Mouse (Mus musculus) ES-Bruce4 (cell line): Measurements from ENCODE around the gene Itgb3bp.

Experiments used
- CTCF ChIP-seq: IDR thresholded peaks from one replicate; pipeline ENCODE4 v1.8.1; 2011; ENCODE audit warnings: low read depth, low read length
- EP300 ChIP-seq: IDR thresholded peaks from 2 replicates; pipeline ENCODE4 v1.6.1; 2011; ENCODE audit warnings: low read depth, low read length; ENCODE audit not compliant: insufficient read depth
- POLR2A ChIP-seq: IDR thresholded peaks from one replicate; pipeline ENCODE4 v1.8.1; 2011; ENCODE audit warnings: low read length; ENCODE audit not compliant: insufficient read depth

DNA sequence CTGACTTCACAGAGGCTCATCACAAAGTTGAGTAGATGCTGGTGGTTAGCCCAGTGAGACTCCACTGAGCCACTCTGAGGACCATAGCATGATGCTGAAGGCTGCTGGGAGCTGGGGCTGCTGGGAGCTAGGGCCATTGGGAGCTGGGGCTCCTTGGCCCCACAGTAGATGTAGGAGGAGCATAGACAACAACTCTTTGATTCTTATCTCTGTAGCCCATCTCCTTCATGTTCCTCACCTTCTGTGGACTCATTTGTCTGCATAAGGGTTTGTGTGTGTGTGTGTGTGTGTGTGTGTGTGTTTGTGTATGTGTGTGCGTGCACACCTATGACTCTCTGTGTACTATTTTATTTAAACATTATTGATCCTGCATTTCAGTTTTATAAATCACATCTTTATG is 18.3 kb upstream of the Itgb3bp start:
- TF ChIP-seq POLR2A = no peak
- TF ChIP-seq EP300 = no peak
- TF ChIP-seq CTCF = no peak
